Mouse (Mus musculus) thymus, postnatal 14 days (tissue): ENCODE results near the gene Adh6b.

Source experiments
- DNase-seq: peaks from one replicate; pipeline ENCODE4 v3.0.0; 2021

The Adh6b gene

DNA sequence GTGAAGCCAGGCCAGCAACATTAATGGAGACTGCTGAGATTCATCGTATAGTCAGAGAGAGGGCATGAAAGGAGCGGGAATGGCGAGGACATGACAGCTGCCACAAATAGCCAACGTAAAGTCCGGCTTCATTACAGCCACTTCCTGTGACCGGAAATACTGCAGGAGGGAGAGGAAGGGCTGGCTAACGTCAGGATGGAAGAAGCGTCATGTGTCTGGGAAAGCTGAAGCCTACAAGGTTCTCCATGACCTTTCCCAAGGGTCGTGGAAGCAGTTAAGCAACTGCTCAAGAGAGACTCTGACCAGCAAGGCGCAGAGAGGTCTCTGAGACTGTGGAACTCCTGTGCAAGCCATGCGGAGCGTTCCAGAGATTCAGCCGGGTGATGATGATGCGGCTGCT lies at the start of gene Adh6b:
TSS of gene Adh6b (plus strand) at position 305 of the 400 bp plus-strand sequence.
- DNase-seq, result no peak

DNA sequence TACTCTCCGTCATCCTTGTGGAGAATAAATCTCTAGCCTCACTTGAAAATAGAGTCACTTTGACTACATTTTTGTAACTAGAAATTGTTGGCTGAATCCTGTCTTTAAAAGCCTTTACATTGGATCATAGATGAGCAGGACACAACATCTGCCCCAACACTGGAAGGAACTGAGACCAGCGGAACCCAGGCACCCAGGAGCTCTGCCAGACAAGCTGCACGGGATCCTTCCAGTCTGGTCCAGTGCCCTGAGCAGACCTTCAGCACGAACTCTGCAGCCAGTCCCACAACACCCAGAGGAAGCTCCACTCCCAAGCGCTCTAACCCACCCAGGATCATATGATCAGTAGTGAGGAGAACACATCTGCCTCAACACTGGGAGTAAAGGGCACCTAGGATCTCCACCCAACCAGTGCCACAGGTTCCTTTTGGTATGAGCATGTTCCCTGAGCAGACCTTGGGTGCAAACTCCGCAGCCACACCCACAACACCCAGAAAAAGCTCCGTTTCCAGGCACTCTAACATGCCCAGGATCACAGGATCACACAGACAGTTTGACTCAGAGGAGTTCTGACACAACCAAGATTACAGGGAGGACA lies 48.2 kb upstream of the Adh6b start:
- DNase-seq, result no peak

DNA sequence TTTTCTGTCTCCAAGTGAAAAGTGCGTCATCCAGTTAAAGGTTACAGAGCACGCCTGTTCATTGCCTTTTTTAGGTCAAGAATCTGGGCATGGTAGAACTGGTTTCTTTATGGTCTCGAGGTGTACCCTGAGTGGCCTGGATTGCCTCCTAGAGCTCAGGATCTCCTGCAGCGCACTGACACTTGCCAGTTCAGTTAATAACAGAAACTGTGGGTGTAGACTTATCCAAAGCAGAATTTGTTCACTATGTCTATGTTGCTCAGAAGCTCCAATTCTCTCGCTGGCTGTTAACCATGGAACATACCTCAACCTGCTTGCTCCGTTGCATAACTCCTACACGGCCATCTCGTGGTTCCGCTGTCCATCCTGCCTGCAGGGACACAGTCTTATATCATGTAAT lies 41.4 kb upstream of the Adh6b start:
- DNase-seq, result no peak

DNA sequence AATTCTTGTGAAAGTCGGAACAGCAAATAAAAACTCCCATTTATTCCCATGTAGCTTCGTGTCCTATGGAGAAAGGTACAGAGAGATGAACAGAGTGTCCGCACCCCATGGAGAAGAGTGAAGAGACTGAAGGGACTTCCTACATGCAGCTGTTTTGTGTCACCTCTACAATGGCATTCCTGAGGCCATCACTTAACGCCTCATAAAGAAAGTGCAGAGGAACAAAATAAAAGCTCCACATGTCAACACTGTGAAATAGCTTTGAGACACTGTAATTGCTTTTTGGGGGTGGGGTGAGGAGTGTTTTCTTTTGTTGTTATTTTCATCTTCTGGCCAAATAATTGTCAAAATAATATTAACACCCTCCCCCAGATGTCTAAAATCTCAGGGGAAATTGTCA lies 38.9 kb upstream of the Adh6b start:
- no peak for DNase-seq

DNA sequence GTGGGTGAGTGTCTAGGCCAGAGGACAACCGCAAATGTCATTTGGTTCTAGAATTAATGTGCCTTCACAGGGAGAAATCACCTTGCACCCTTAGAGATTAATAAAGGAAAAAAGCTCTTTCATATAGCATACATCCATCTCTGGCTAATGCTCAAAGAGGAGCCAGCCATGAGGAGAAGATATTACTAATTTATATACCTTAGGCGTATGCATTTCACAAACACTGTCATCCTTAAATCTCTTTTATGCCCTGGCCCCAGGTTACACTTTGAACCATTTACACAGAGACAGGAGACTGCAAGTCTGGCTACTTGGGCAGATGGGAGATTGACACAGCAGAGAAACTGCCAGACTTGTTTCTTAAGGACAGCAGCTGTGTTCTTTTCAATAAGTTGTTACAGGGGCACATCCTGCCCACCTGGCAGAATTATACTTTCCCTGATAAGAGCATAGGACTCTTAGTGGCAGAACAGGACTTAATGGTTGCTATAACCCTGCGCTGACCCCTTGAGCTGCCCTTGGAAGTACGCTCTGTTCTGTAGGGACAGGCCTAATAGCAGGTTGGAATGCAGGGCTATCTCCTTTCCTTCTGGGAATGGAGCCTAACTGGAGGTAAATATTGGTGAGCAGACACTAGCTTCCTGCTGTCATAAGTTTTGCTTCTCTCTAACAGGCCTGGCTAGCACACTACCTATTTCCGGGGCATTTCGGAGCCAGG lies 37.6 kb upstream of the Adh6b start:
- no peak for DNase-seq

DNA sequence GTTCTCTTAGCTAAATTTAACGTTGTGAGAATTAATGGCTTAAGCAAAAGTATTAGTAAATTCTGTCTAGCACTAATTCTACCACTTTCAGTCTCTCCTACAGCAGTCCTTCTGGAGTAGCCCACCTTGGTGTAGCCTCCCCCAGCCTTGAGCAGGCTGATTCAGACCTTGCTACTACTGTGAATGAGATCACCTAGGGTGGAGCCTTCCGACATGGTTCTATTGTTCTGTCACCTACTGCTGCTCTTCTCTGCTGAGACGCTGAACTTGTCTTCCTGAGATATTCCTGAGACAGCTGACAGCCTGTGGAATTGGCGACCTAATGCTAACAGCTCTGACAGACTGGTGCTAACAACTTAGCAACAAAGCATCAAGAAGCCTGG lies 37.1 kb upstream of the Adh6b start:
- no peak for DNase-seq

DNA sequence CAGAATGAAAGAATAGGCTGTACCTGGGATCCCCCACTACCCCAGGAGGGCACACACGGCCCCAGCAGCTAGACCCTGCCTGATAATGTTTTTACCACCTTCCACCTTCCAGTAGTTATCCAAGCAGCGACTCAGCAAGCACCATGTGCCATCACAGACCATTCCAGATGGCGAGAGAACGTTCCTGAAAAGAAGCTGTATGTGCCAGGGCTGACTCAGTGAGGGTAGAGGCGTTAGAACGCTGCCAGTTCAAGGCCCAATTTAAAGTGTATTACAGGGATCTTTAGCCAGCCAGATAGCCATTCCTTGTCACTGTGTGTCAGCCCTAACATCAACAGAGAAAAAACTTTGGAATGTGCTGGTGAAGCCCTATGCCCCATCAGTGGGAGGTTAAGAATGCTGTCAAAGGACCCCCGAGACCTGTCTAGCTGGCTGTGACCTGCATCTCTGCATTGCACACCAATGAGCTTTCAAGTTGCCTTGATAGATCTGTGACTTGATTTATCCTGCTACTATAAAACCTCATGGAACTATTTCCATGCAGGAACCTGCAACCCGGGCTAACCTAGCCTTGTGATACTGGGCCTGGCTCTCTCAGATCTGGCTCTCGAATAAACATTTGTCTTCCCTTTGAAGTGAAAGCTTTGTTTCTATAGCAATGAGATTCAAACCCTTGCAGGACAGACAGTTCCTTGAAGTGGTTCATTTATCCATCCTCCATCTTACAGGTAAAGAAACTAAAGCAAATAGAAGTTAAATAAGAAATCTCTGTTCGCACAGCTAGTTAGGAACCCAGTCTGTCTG lies 35.9 kb upstream of the Adh6b start:
- no peak for DNase-seq

DNA sequence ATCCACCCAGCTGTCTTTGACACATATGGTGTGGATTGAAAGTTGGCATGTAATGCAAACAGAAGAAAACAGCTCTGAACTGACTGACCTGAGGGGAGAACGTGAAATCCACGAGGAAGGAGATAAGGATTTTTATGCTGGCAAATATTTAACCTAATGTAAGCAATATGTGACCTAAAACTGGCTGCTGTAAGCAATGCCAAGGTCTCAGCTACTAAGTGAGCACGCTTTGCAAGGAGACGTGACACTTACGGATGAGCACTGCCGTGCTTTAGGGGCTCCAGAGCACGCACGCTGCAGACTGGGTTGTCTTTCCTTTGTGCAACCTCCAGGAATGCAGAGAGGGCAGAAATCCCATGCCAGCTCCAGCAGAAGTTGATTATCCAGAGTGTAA lies 35.3 kb upstream of the Adh6b start:
- no peak for DNase-seq

DNA sequence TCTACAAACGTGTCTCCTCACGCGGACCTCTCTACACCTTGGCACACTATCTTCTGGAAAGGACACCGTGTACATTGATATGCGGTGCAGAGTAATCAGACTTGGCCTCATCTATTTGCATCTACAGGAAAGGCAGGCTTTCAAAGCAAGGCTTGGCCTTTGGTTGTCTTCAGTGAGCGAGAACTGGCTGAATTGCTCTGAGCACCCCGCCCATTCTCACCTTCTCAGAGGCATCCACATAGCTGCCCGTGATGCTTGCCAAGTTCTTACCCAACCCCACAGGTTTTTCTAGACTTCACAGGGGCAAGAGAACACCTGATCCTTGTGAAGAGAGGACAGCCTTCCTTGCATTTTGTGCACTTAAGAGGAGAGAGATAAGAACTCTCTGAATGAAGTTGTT lies 31.7 kb upstream of the Adh6b start:
- DNase-seq, result no peak

DNA sequence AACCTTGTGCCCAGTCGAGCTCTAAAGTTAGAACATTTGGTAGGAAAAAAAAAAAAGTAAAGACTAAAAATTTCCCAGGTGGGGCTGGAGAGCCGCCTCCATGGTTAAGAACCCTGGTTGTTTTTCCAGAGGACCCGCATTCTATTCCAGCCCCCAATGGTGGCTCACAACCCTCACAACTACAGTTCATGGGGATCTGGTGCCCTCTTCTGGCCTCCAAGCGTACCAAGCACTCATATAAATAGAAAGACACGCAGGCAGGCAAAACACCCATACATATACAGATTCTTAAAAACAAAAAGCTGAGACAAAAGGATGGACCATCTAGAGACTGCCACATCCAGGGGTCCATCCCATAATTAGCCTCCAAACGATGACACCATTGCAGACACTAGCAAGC lies 30.6 kb upstream of the Adh6b start:
- no peak for DNase-seq

DNA sequence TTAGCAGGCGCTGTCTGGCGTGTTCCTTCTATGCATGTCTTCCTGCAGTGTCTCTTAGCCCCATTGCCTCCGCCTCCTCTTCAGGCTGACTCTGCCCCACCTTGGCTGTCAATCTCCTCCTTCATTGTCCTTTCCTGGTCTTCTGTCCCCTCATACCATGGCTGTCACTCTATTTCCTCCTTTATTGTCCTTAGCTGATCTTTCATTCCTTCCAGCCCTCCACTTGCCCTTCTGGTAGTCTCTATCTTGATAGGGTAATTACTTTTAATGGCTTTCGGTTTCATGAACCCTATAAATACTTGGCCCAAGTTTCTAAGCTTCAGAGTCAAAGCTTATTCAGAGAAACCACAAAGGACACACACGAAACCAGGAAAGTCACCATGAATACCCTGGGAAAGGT lies 28.6 kb upstream of the Adh6b start, which contains the start of gene Adh6a:
TSS of gene Adh6a (plus strand) at position 322 of the 400 bp plus-strand sequence.
- DNase-seq, result no peak

DNA sequence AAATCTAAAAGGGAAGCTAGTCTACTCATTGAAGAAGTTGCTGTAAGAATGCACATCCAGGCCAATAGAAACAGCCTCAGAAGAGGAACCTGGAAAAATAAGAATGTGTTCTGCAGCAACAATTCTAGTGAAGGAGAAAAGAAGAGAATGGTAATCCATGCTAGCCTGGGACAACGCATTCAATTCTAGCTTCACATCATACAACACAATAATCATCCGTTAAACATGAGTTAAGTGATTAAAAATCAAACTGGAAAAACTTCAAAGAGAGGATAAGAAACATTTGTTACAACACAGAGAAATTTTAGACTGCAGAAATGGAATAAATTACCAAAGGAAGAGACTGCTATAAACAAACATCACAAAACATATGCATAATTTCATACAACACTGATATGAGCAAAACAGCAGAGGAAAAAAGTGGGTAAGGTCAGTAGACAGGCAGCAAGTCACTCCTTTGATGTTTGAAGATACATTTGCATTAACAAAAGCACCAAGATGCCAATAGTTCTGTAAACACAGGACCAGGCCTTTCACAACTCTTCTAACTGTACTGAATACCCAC lies 24.6 kb upstream of the Adh6b start:
- no peak for DNase-seq

DNA sequence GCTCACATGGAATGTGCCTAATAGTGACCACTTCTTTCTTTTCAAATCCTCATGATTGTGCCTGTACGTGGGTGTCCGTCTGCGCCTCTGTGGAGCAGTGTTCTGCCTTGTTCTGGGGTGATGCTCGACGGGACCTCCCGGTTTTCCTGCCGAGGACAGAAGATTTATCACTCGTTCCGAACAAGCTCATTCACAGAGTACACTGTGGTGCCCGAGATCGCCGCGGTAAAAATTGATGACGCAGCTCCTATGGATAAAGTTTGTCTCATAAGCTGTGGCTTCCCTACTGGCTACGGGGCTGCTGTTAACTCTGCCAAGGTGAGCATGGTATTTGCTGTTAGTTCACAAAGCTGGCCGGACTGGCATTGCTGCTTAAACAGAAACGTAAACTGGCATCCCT lies 16.6 kb upstream of the Adh6b start:
- DNase-seq, result no peak

DNA sequence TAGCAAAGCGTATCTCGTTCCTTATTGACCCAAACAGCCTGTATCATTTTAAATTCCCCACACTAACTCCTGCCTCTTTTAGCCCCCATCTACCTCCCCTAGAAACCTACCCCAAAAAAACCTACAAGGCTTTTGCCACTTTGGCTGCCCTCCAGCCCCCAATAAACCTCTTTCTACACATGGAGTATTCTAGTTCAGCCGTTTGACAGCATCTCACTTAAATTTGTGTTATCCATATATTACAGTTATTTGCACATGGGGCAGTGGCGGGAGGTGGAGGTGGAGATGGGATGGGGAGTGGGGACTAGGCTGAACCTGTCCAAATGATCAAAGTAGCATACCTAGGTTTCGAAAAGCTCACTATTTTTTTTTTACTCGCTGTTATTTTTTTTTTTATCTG lies 16.1 kb upstream of the Adh6b start:
- no peak for DNase-seq

DNA sequence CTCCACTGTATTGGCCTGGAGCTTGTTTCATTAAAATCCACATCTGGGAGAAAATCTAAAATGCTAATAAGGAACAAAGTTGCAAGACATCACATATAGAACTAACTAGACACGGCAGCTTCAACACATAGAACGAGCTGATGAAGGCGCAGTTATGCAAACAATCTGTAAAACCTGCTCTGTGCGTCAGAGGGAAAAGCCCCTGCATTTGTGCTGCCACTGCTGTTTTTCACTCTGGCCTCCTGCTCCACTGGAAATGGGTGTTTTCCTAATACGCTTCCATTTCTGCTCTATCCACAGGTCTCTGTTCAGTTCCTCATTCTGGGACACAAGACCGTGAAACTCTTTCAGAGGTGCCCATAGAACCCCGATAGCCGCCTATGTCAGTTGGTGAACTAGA lies 7.7 kb upstream of the Adh6b start:
- DNase-seq, result no peak

DNA sequence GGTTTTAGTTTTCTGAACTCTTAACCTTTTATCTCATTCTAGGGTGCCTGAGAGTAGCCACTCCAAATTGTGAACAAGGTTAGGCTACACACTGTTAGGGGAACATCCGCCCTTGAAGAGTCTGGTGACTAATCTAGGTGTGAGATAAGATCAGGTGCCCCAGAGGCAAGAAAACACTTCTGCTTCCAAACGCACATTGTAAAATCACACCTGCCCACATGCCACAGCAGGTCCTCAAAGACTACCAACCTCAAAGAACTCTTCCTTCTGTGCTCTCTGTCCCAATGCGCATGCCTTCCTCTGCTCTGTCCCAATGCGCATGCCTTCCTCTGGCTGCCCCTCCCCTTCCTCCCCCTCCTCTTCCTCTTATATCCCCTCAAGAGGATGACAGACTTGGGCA lies 7.3 kb upstream of the Adh6b start:
- peak; percentile 6 for DNase-seq

DNA sequence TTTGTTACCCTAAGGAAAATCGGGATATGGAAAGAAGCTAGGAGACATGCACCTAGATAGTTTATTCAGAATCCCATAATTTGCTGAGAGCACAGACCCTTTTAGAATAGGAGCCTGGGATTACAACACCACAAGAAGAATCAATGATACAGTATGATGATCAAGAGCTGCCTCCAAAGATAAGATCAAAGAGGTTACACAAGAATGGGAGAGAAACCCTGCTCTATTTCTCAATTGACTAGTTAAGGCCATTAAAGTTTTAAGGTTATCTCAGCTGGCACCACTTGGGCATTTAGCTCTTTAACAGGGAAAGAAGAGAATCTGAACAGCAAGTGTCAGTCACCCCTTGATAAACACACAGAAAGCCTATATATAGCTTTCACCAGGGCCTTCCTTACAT lies 6.0 kb upstream of the Adh6b start:
- DNase-seq, result no peak

DNA sequence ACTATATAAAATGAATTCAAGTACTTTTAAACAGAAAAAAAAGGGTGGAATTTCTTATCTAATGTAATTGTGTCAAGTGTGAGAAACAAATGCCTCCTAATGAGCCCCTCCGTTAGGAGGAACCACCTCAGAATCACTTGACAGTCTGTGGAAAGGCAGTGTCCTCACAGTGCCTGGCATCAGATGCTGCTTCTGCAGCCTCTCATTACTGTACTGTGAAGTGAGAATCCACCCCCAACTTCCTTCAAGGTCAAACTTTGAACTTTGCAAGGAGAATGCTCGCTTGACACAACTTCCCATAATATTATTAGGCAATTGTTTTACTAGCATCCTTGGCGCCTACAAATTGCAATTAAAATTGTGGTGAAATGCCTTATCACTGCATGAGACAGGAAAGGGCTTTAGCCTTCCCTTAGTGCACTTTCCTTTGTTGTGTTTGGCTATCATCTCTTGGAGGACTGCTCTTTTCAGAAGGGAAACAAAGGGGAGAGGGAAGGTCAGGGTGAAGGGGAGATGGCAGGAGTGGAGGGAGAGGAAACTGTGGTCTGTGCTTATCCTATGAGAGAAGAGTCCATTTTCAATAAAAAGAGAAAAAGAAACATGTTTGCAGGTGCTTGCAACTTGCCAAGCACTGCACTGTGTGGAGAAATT lies 5.3 kb upstream of the Adh6b start:
- DNase-seq, result no peak

DNA sequence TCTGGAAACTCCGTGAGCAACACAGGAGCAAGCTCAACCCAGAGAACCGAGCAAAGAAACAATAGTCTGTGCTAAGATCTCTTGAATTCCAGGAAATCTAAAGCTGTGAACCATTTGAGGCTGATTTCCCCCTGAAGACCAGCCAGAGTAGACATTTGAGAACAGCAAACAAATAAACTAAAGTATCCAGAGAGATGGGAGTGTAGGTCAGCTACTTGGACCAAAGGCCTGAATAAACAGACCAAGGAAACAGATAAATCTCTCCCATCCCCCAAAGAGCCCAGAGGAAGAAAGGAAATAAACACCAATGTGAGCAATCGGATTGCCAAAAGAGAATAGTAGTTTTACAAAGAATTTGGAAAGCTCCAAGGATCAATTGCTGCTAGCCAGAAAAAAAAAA lies 5.5 kb downstream of the Adh6b start:
- no peak for DNase-seq

DNA sequence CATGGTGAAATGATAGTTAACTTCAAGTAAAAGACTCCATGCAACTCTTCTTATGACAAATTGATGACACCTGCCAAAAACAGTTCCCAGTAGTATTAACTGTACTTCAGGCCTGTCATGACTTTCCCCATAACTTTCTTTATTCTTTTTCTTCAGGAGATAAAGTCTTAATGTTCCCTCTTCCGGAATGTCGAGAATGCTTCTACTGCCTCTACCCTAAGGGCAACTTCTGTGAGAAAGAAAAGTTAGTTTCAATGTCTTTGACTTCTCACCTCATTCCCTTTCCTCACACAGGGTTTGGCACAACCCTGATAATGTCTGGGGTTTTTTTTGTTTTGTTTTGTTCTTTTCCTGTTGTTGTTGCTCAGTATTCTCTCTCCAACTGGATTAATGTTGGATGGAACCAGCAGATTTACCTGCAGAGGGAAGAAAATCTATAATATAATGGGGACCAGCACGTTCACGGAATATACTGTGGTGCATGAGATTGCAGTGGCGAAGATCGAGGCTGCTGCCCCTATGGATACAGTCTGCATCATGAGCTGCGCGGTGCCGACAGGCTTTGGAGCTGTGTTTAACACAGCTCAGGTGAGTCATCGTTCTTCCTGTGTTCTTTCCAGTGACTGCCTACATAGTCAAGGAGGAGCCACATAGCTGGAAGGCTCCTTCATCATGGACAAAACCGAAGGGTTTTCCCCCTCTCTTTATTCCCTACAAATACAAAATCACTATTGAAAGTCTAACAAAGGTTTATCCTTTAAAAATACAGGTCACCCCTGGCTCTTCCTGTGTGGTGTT lies 10.6 kb downstream of the Adh6b start:
- DNase-seq, result no peak

DNA sequence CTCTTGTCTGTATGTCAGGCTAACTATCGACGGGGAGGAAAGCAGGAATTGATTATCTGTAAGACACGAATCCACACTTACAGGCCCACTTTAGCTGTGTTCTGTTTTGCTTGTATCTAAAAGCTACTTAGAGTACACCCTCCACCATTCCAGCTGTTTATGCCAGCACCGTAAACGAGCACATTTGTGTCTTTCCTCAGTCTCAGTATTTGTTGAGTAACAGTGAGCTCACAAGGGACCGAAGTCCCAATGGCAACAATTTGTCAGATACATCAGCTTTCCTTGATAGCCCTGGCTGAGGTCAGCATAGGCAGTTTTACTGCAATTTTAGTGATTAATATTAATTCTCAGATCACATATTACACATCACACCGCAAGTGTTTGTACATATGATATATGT lies 17.3 kb downstream of the Adh6b start:
- no peak for DNase-seq

DNA sequence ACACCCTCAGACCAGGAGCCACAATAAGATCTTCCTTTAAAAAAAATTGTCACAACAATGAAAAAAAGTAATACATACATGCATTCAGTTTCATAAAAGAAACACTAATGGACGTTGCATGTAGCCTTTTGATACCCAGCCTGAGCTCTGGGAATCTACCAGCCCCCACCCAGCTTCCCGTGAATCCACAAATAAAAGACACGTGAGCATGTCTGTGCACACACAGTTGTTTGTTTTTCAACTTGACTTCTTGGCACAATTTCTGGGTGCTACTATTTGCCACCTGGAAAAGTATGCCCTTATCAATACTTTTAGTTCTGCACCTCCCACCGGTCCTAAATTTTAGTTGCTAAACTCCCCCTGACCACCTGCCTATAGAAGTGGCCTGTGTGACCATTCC lies 19.1 kb downstream of the Adh6b start:
- no peak for DNase-seq

DNA sequence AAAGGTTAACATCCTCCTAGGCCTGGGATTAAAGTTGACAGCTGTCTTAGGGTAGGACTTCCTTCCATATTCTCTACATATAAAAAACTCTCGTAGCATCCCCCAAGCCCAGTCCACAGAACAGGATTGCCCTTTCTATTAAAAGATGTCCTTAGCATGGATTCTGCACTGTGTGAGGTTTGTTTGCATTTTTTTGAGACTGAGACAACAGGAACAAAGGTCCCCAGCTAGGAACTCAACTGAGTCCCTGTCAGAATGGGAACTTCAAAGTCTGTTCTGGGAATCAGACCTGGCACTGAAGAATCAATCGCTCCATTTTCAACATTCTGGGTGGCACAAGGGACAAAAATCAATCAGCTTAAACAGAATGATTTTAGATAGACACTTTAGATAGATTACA lies 21.3 kb downstream of the Adh6b start:
- DNase-seq, result no peak
